Mouse (Mus musculus): ENCODE results near the gene Cd5l. TPM values are rescaled to one million over a fixed set of nuclear protein-coding genes. Genes with fewer than 3 reads are reported as not detected.
"Not testable (repeated sequence)": the region's sequence is repeated elsewhere in the genome, so short reads cannot be mapped to it uniquely, and the experiment has no call there.

Cd5l gene
- polyA plus RNA-seq (2015; fragmentation: Nextera tagmentation; extraction: Ambion mirVana): 0.15 and 0.55 TPM in 2 replicates

DNA sequence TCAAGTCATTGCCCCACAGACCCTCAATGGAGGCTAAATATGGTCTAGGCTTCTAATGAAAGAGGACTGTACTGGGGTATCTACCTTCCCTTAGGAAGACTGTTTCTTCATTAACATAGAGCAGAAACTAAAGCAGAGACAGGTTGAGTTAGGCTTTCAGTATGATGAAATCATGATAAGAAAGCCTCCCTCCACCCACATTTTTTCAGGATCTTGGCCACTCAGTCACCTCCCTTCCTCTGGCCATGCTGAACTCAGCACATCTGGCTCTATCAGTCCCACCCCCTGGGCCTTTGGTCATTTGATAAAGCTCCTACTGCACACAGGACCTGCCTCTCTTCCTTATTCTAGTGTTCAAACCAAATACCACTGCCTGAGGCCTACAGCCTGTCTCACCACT, at the start of gene Cd5l:
Gene Cd5l, plus strand, starts transcription at position 301 of the 400 bp plus-strand sequence.
- no peak for ATAC-seq (replicated peaks; ENCODE audit: insufficient number of reproducible peaks, insufficient read depth, low FRiP score, low read depth)

DNA sequence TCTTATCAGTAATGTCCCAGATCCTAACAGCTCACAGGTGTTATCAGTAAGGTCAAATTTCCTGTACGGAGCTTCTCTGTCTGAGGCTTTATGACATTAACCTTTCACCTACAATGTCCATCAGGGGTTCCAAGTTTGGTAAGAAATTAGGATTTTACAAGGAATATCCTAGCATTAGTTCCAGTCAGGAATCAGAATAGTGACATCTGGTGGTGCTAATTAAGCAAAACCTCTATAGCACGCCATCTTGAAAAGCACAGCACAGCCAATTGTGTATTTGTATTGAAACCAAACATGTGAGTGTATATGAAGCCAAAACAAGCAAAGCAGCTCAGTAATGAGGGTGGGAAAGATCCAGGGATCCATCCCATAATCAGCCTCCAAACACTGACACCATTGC, 47.8 kb upstream of the Cd5l start:
- no peak overlapping the region for H3K4me3 ChIP-seq
- H3K4me1 ChIP-seq (replicated peaks): no peaks in the 10 kb centered on the region
- no peaks in the 10 kb centered on the region for H3K27me3 ChIP-seq
- H3K36me3 ChIP-seq: no peaks in the 10 kb centered on the region
- H3K9ac ChIP-seq: no peak overlapping the region
- H3K27ac ChIP-seq: no peak overlapping the region
- no peak overlapping the region for H3K4me2 ChIP-seq
- 67% methylated on average over 2 of the region's 2 CpGs for WGBS
- no peak for ATAC-seq (replicated peaks; ENCODE audit: insufficient number of reproducible peaks, insufficient read depth, low FRiP score, low read depth)
- no peaks in the 10 kb centered on the region for H3K9me3 ChIP-seq (replicated peaks)

More for the DNA sequence above, at the start of gene Cd5l:
- no peaks in the 10 kb centered on the region for H3K4me1 ChIP-seq (replicated peaks)
- no peak within 1 kb of the TSS for H3K9ac ChIP-seq
- no peak within 1 kb of the TSS for H3K4me3 ChIP-seq
- no peak within 1 kb of the TSS for H3K4me2 ChIP-seq
- H3K36me3 ChIP-seq: no peaks in the 10 kb centered on the region
- no peaks in the 10 kb centered on the region for H3K27me3 ChIP-seq
- no peaks in the 10 kb centered on the region for H3K9me3 ChIP-seq (replicated peaks)
- no peak within 1 kb of the TSS for H3K27ac ChIP-seq

DNA sequence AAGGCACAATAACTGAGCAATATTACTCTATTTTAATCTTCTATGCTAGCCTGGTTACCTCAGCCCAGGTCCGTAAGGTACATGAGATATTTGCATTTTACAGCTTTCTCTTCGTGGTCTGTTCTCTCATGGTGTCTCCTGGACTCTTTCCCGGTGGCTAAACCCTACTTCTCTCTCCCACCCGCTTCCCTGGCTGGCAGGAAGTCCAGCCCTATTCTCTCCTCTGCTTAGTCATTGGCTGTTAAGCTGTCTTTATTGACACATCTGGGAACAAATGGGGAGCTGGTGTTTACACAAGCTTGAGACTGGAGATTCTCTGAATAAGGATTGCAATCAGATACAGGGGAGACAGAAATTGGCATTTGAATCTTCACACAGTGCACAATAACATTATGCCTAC, 35.1 kb upstream of the Cd5l start:
- no peaks in the 10 kb centered on the region for H3K9me3 ChIP-seq (replicated peaks)
- H3K27ac ChIP-seq: no peak overlapping the region
- no peak overlapping the region for H3K9ac ChIP-seq
- no peaks in the 10 kb centered on the region for H3K27me3 ChIP-seq
- H3K36me3 ChIP-seq: no peaks in the 10 kb centered on the region
- ATAC-seq (replicated peaks; ENCODE audit: insufficient number of reproducible peaks, insufficient read depth, low FRiP score, low read depth): no peak
- no peak overlapping the region for H3K4me3 ChIP-seq
- H3K4me1 ChIP-seq (replicated peaks): no peaks in the 10 kb centered on the region
- H3K4me2 ChIP-seq: no peak overlapping the region
- 52% methylated on average over 4 of the region's 4 CpGs for whole genome bisulfite sequencing

DNA sequence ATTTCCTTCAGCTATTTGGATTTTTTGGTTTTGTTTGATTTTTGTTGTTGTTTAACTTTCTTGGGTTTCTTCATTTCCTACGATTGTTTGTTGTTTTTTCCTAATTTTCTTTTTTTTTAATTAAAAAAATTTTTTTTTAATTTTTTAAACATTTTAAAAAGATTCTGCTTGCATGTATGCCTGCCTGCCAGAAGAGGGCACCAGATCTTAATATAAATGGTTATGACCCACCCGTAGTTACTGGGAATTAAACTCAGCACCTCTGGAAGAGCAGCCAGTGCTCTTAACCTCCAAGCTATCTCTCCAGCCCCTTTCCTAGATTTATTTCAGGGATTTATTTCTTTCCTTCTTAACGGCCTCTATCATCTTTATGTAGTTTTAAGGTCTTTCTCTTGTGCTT, 33.9 kb upstream of the Cd5l start:
- no peak overlapping the region for H3K4me2 ChIP-seq
- no peaks in the 10 kb centered on the region for H3K27me3 ChIP-seq
- H3K4me1 ChIP-seq (replicated peaks): no peaks in the 10 kb centered on the region
- WGBS: 12% methylated on average over 3 of the region's 3 CpGs
- no peaks in the 10 kb centered on the region for H3K36me3 ChIP-seq
- ATAC-seq (replicated peaks; ENCODE audit: insufficient number of reproducible peaks, insufficient read depth, low FRiP score, low read depth): no peak
- no peak overlapping the region for H3K4me3 ChIP-seq
- H3K9me3 ChIP-seq (replicated peaks): no peaks in the 10 kb centered on the region
- no peak overlapping the region for H3K27ac ChIP-seq
- no peak overlapping the region for H3K9ac ChIP-seq

DNA sequence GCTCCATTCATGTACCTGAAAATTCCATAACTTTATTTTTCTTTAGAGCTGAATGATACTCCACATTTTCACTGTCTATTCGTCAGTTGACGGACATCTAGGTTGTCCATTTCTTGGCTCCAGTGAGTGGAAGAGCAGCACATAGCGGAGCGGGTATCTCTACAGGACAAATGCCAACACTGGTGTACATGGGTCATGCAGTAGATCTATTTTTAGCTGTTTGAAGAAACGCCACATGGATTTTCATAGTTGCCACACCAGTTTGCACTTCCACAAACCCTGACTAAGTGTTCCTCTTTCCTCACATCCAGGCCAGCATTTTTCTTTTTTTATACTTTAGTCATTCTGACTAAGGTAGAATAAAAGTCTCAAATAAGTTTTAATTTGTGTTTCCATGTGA, 19.8 kb upstream of the Cd5l start:
- H3K27me3 ChIP-seq: no peaks in the 10 kb centered on the region
- H3K4me3 ChIP-seq: no peak overlapping the region
- H3K27ac ChIP-seq: no peak overlapping the region
- no peaks in the 10 kb centered on the region for H3K36me3 ChIP-seq
- no peak overlapping the region for H3K9ac ChIP-seq
- no peak for ATAC-seq (replicated peaks; ENCODE audit: insufficient number of reproducible peaks, insufficient read depth, low FRiP score, low read depth)
- WGBS: 54% methylated on average over 5 of the region's 5 CpGs
- no peaks in the 10 kb centered on the region for H3K4me1 ChIP-seq (replicated peaks)
- H3K4me2 ChIP-seq: no peak overlapping the region
- H3K9me3 ChIP-seq (replicated peaks): no peaks in the 10 kb centered on the region

DNA sequence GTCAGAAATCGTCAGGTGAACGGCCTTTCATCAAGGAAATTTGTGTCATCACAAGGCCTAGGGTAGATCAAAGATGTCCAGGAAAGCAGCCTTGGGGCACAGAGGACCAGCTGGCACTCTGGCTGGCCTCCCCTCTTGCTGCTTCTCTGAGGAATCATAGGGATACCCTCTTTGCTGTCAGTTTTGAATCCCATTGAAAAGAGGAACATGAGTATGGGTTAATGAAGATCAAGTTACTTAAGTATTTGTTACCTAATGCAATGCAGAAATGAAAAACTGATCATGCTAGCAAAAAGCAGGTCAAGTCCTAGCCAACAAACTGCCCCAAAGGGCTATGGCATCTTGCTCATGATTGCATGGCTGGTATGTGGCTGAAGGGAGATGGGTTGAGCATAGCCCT, 6.7 kb upstream of the Cd5l start:
- H3K4me2 ChIP-seq; H3K9me3 ChIP-seq (replicated peaks); H3K4me3 ChIP-seq; H3K9ac ChIP-seq; H3K4me1 ChIP-seq (replicated peaks); H3K36me3 ChIP-seq; H3K27ac ChIP-seq; H3K27me3 ChIP-seq; ATAC-seq (replicated peaks; ENCODE audit: insufficient number of reproducible peaks, insufficient read depth, low FRiP score, low read depth): not testable (repeated sequence)
- 81% methylated on average over 2 of the region's 2 CpGs for WGBS

DNA sequence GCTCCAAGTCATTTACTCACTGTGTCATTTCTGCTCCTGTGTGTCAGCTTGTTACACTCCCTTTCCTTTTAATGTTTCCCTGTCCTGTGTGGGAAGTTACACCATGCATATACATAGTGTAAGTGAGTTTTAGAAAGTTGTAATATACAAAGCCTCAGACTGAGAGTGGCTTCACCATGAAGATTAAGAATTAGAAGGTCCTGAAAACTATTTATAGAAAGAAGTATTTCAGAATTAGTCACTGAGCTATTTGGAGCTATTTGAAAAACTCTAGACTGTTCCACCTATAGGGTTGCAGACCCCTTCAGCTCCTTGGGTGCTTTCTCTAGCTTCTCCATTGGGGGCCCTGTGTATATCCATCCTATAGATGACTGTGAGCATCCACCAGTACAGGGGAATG, 1.5 kb downstream of the Cd5l start:
- no peaks in the 10 kb centered on the region for H3K4me1 ChIP-seq (replicated peaks)
- no peak overlapping the region for H3K4me2 ChIP-seq
- H3K4me3 ChIP-seq: no peak overlapping the region
- no peaks in the 10 kb centered on the region for H3K27me3 ChIP-seq
- ATAC-seq (replicated peaks; ENCODE audit: insufficient number of reproducible peaks, insufficient read depth, low FRiP score, low read depth): no peak
- H3K36me3 ChIP-seq: no peaks in the 10 kb centered on the region
- no peaks in the 10 kb centered on the region for H3K9me3 ChIP-seq (replicated peaks)
- no peak overlapping the region for H3K27ac ChIP-seq
- no peak overlapping the region for H3K9ac ChIP-seq

DNA sequence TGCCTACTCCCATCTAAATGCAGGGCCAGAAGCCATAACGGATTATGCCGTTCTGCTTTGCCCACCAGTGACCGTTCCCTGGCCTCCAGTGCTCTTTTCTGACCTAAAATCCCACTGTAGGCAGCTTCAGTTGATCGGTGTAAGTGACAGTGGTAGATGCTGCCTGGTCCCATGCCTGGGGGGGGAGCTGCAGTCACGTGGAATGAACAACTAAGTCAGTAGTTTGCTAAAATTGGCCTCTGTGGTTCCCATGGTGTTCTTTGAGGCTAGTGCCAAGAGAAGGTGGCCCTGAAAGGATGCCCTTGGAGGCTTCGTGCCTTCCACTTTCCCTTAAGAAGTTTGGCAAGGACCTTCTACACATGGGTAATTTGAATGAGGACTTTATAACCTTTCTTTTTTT, 2.8 kb downstream of the Cd5l start:
- H3K4me1 ChIP-seq (replicated peaks): no peaks in the 10 kb centered on the region
- WGBS: 78% methylated on average over 6 of the region's 6 CpGs
- ATAC-seq (replicated peaks; ENCODE audit: insufficient number of reproducible peaks, insufficient read depth, low FRiP score, low read depth): no peak

DNA sequence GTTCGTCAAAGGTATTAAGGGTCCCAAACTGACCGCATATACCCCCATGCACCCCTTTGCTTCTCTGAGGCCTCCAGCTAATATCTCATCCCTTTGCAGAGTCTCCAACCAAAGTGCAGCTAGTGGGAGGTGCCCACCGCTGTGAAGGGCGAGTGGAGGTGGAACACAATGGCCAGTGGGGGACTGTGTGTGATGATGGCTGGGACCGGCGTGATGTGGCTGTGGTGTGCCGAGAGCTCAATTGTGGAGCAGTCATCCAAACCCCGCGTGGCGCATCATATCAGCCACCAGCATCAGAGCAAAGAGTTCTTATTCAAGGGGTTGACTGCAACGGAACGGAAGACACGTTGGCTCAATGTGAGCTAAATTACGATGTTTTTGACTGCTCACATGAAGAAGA, 8.0 kb downstream of the Cd5l start:
- WGBS: 92% methylated on average over 14 of the region's 14 CpGs
- no peaks in the 10 kb centered on the region for H3K4me1 ChIP-seq (replicated peaks)
- H3K4me2 ChIP-seq: no peak overlapping the region
- no peak for ATAC-seq (replicated peaks; ENCODE audit: insufficient number of reproducible peaks, insufficient read depth, low FRiP score, low read depth)
- no peak overlapping the region for H3K4me3 ChIP-seq
- no peak overlapping the region for H3K9ac ChIP-seq
- H3K27ac ChIP-seq: no peak overlapping the region
- H3K36me3 ChIP-seq: no peaks in the 10 kb centered on the region
- H3K27me3 ChIP-seq: no peaks in the 10 kb centered on the region
- H3K9me3 ChIP-seq (replicated peaks): no peaks in the 10 kb centered on the region

More for the DNA sequence above, 2.8 kb downstream of the Cd5l start:
- Histone ChIP-seq H3K9me3 (replicated peaks) (no peaks in the 10 kb centered on the region), H3K36me3 (no peaks in the 10 kb centered on the region), H3K9ac (no peak overlapping the region), H3K27ac (no peak overlapping the region), H3K27me3 (no peaks in the 10 kb centered on the region), H3K4me2 (no peak overlapping the region), H3K4me3 (no peak overlapping the region)

DNA sequence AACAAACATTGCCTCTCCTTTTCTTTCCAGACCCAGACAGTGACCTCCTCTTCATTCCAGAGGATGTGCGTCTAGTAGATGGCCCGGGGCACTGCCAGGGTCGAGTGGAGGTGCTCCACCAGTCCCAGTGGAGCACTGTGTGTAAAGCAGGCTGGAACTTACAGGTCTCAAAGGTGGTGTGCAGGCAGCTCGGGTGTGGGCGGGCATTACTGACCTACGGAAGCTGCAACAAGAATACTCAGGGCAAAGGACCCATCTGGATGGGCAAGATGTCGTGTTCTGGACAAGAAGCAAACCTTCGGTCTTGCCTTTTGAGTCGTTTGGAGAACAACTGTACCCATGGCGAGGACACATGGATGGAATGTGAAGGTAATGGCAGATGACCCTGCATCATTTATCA, 9.8 kb downstream of the Cd5l start:
- no peak overlapping the region for H3K4me2 ChIP-seq
- H3K4me3 ChIP-seq: no peak overlapping the region
- no peak for ATAC-seq (replicated peaks; ENCODE audit: insufficient number of reproducible peaks, insufficient read depth, low FRiP score, low read depth)
- H3K36me3 ChIP-seq: no peaks in the 10 kb centered on the region
- H3K4me1 ChIP-seq (replicated peaks): no peaks in the 10 kb centered on the region
- H3K27ac ChIP-seq: no peak overlapping the region
- no peaks in the 10 kb centered on the region for H3K27me3 ChIP-seq
- no peaks in the 10 kb centered on the region for H3K9me3 ChIP-seq (replicated peaks)
- 79% methylated on average over 10 of the region's 10 CpGs for WGBS
- no peak overlapping the region for H3K9ac ChIP-seq

DNA sequence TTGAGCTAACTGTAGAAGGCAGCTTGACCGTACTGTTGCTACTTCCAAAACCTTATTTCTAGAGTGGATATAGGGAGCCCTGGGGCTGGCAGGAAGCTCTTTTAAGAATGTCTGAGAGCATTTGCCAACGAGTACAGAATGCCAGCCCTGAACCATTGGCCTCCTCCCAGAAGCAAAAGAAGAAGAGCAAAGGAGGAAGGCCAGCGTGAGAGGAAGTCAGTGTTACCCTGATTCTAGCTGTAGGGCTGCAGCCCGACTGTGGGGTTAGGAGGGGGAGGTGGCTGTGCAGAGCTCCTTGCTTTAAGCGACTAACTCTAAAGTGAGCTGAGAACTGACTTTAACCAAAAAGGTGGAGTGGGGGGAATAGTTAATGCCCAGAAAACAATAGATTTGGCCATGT, 11.5 kb downstream of the Cd5l start:
- no peak for ATAC-seq (replicated peaks; ENCODE audit: insufficient number of reproducible peaks, insufficient read depth, low FRiP score, low read depth)
- 62% methylated on average over 5 of the region's 5 CpGs for WGBS
- H3K27ac ChIP-seq: no peak overlapping the region
- no peaks in the 10 kb centered on the region for H3K4me1 ChIP-seq (replicated peaks)
- no peaks in the 10 kb centered on the region for H3K27me3 ChIP-seq
- H3K9me3 ChIP-seq (replicated peaks): no peaks in the 10 kb centered on the region
- H3K4me3 ChIP-seq: no peak overlapping the region
- no peak overlapping the region for H3K9ac ChIP-seq
- no peak overlapping the region for H3K4me2 ChIP-seq
- H3K36me3 ChIP-seq: no peaks in the 10 kb centered on the region

DNA sequence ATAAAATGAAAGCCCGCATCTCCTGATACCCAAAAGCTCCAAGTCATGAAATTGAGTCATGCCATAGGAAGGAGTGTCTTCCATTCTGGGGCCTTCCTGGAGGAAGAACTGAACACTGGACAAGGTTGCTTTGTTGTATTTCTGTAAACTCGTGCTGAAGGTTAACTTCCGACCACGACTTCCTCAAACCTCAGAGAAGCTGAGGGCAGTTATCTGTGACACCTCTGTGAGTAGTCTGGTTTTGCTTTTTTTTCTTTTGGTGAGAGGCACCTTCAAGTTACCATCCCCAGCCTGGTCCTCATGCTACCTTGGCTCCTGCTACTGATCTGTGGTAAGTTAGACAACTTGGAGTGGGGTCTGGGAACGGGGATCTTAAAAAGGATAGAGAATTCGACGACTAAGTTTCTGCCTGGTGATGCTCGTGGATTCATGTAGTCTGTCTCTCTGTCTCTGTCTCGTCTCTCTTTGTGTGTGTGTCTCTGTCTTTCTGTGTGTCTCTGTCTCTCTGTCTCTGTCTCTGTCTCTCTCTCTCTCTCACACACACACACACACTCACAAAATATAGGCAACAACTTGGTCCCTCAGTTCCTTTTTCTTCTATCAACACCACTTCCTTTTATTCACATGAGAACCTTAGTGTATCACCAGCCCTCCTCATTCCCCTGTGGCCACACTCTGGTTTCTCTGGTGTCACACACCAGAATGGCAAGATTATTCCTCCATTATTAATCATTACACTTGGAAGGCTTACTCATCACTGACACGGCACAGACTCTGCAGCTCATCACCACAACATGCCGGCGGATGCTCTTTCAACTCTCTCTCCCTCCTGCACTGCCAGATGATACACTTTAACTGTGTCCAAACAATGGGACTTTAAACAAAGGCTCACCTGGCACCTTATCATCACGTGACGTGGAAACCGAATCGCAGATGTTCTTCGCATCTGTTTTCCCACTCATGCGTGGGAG, 18.8 kb downstream of the Cd5l start, which contains the start of gene Fcrl1:
Gene Fcrl1, plus strand, starts transcription at position 193 of the 971 bp plus-strand sequence.
- no peak for ATAC-seq (replicated peaks; ENCODE audit: insufficient number of reproducible peaks, insufficient read depth, low FRiP score, low read depth)
- Histone ChIP-seq H3K4me3 (no peak within 1 kb of the TSS), H3K9me3 (replicated peaks) (no peaks in the 10 kb centered on the region), H3K4me1 (replicated peaks) (0 out of 2 replicates have a peak, but pooled peaks cover 2% of the 10 kb centered on the region), H3K4me2 (no peak within 1 kb of the TSS), H3K27me3 (no peaks in the 10 kb centered on the region), H3K9ac (no peak within 1 kb of the TSS), H3K36me3 (no peaks in the 10 kb centered on the region), H3K27ac (no peak within 1 kb of the TSS)
- 77% methylated on average over 18 of the region's 18 CpGs for WGBS
